Comparison of ENCODE assay signal across 19 mouse cellular contexts in the genomic region with DNA sequence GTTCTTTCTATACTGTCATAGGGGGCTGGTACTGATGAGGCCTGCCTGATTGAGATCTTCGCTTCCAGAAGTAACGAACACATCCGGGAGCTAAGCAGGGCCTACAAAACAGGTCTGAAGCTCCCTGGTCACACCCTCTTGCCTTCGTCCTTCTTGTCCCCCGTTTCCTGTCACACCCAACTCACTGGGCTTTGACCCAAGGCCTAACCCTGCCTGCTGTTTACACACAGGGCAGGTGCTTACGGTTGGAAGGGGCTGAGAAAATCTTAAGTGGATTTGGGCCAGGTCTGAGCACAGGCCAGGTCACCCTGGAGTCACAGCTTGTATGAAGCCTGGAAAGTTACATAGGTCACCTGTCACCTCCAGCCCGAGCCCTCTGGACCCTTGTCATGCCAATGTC. TPM values are rescaled to one million over a fixed set of nuclear protein-coding genes. Genes with fewer than 3 reads are reported as not detected.
"Had no signal": no experiment of that assay in that cellular context is flagged by ENCODE, and none has a peak within 500 bp of the region (broad histone marks: within the 10 kb centered on the region; RNA-seq: fewer than 3 reads in every experiment).

No protein-coding gene starts in this region.

RNA-seq across cellular contexts. Expression of a gene that starts 26.3 kb away (rescaled TPM):
- polyA plus RNA-seq: limb, embryonic 10.5 days; limb, embryonic 11.5 days; limb, embryonic 12.5 days; limb, embryonic 13.5 days; limb, embryonic 15.5 days; liver, adult 2 months; liver, embryonic 11.5 days; liver, embryonic 12.5 days; liver, embryonic 16.5 days; liver, postnatal 0 days; macrophage; midbrain, embryonic 10.5 days; midbrain, embryonic 11.5 days; midbrain, embryonic 12.5 days; midbrain, embryonic 13.5 days; midbrain, embryonic 14.5 days; midbrain, embryonic 16.5 days; midbrain, postnatal 0 days; neural tube, embryonic 11.5 days had no signal
